Mouse (Mus musculus) CH12F3 (cell line): ENCODE measurements at regions not wholly inside any gene's neighbourhood (a gene's known extent, or its start where the extent isn't known, plus 50 kb on each side); places are given as distances from the start of the nearest gene placed in this dataset.

Experiments used
- in situ Hi-C: fragments of 300-500 bp; cut with MboI; formaldehyde crosslinking; loops from 2 replicates; pipeline ENCODE4 v1.14.3; 2020; ENCODE audit warnings: low sequenced_read_pairs

DNA sequence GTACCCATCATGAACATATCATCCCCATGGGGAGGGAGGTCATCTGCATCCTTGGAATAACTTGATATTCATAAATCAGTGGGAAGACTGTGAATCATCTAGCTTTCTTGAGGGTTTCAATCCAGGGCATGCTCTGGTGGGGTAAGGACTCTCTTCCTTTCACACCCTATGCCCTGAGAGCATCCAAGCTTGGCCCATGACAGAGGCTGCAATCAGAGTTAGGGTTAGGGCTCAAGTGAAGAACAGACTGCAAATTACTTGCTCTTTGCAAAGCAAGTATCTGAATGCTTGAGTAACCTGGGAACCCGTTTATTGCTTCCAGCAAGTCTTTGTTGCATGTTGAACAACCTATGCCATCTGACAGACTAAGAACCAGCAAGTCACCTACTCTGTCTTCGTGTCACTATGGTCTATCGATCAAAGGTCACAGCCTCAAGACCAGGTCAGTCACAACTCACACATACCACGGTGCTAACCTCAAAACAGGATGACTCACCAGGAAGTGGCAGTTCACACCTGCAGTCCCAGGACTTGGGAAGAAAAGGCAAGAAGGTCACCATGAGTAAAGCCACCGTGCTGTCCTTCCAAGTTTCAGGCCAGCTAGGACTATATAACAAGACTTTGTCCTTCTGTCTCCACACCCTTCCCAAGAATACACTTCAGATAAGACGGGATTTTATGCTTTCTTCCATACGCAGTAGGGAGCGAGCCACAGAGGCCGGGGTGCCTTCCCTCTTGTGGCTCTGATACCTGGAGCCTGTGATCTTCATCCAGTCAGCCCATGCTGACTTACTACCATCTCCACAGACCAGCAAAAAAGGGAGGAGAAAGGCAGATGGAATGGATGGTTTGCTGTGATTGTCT lies 129.7 kb upstream of the Irf2bp2 start:
- in situ Hi-C loops = no loop called here

GRCm38 (mm10) chr8:126721621-126722020 lies 127.8 kb upstream of the Irf2bp2 start:
- in situ Hi-C loops = no loop called here

DNA sequence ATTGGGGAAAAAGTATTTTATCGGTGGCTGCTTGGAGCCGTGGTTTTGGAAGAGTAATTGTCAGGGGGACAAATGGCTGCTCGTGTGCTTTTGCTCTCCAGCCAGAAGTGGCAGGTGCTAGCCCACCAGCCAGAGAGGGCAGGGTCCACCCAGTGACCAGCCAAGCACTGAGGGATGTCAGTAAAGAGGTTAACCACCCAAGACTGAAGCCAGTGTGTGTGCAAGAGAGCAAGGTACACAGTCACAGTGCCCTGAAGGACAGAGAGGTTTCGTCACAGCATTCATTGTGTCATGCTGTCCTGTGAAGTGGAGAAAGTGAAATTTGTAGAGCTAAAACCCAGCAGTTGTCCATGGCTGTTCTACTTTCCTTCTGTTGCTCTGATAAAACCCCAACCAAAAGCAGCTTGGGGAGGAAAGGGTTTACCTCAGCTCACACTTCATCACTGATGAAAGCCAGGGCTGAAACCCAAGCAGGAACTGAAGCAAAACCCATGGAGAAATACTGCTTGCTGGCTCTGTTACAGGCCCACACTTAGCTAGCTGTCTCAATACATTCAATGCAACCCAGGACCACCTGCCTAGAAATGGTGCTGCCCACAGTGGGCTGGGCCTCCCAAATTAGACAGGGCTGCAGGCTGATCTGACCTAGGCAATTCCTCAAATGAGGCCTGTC lies 126.8 kb upstream of the Irf2bp2 start:
- in situ Hi-C loops = no loop called here

GRCm38 (mm10) chr8:126719748-126720147 lies 126.0 kb upstream of the Irf2bp2 start:
- in situ Hi-C loops = no loop called here

- in situ Hi-C loops = no loop called here
Measured at GRCm38 (mm10) chr8:126717652-126718155, 123.9 kb upstream of the Irf2bp2 start.

DNA sequence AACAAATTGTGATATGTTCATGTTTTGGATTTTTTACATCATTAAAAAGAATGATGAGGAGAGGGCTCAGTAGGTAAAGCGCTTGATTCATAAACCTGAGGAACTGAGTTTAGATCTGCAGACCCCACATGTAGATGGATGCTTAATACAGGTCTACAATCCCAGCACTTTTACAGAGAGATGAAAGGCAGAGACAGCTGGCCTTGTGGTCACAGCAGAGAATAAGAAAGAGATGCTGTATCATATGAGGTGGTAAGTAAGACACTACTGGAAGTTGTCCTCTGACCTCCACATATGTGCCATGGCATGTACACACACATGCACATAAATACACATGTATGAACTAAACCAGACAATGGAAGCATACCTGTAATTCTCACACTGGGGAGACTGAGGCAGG lies 121.9 kb upstream of the Irf2bp2 start:
- in situ Hi-C loops = no loop called here

DNA sequence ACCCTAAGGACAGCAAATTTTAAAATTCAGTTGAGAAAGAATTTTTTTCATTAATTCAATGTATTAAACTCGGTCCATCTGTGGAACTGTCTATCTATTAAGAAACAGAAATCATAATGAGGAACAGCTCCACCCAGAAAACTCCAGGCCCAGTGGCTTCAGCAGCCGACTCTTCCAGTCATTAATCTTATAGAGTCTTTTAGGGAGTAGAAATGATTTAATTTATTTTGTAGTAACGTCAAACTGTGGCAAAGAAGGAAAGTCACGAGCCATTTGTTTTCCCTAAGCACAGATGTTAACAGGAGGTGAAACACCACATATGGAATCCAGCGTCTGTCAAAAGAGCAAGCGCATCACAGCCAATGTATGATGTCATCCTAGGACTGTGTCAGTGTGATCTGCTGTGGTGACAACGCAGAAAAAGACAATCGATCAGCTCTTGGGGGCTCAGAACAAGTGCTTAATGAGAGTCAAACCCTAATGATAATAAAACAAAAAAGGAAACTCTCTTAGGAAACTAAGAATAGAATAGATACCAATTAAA lies 119.9 kb upstream of the Irf2bp2 start:
- in situ Hi-C loops = no loop called here

DNA sequence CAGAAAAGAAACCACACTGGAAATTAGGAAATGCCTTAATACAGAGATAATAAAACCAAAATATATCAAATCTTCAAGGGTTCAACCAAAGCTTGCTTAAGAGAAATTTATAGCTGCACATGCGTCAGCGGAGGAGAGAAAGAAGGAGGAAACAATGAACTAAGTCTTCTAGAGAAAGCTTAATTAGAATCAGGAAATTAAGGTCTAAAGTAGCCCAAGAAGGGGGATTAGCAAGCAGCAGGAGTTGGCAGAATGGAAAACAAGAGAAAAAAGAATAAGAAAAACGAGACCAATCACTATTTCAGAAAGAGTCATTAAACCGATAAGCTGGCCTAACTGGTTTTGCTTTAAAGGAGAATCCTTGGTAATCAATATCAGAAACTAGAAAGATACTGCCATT lies 119.4 kb upstream of the Irf2bp2 start:
- in situ Hi-C loops = no loop called here

DNA sequence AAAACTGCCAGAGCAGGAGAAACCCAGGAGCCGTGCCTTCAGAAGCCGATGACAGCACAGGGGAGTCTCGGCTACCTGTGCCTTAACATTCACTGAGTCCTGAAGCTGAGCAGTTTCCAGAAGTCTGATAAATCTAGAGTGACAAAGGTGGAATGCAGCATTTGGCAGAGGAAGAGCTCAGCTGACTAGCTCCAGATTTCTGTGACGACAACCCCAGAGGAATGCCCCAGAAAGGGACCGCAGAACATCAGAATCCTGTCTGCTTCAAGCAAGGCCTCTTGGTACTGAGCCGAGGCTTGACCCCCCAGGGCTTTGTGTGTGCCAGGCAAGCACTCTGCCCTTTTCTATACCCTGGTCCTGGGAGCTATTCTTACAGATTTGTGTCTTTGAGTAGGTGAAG lies 119.0 kb upstream of the Irf2bp2 start:
- in situ Hi-C loops = no loop called here

GRCm38 (mm10) chr8:126708956-126709355 lies 115.2 kb upstream of the Irf2bp2 start:
- in situ Hi-C loops = no loop called here

DNA sequence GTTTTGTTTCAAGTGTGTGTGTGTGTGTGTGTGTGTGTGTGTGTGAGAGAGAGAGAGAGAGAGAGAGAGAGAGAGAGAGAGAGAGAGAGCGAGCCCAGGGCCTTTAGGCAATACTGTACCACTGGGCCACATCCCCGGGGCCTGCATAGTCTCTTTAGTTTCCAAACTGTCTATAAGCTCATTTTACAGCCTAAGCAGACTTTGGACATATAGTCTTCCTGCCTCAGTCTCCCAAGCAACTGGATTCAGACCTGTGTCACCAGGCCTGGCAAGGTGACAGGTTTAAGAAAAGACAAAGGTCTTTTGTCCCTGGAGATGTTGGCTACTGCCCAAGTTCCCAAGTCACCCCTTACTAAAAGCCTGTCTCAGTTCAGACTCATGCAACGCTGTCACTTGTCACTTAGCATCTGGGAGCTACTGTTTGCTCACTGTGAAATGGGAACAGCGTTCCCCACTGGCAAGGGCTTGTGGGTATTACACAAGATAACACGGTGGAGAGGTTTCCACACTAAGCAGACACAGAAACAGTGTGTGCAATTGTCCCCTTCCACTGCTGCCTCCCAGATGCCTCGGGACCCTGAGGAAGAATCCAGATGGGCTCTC lies 113.6 kb upstream of the Irf2bp2 start:
- in situ Hi-C loops = no loop called here

GRCm38 (mm10) chr8:126706247-126706646 lies 112.5 kb upstream of the Irf2bp2 start:
- in situ Hi-C loops = no loop called here

GRCm38 (mm10) chr8:126705391-126705790 lies 111.6 kb upstream of the Irf2bp2 start:
- in situ Hi-C loops = no loop called here

- in situ Hi-C loops = no loop called here
Measured at GRCm38 (mm10) chr8:126704706-126705105, 110.9 kb upstream of the Irf2bp2 start.

DNA sequence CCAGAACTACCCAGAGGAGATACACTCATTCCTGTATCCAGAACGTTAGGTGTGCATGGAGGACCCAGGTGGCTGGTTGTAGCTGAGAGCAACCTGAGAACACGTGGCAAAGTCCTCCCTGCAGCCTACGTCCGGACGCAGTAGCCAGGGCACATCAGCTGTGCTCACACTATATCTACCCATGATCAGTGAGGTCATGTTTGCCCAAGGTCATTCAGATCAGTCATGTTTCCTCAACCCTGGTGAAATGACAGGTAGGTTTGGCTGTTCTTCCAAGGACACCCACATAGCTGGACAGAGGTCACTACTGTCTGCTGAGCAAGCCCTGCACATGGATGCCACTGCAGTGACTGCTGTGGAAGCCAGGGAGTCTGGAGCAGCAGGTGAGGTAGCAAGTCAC lies 109.8 kb upstream of the Irf2bp2 start:
- in situ Hi-C loops = no loop called here

DNA sequence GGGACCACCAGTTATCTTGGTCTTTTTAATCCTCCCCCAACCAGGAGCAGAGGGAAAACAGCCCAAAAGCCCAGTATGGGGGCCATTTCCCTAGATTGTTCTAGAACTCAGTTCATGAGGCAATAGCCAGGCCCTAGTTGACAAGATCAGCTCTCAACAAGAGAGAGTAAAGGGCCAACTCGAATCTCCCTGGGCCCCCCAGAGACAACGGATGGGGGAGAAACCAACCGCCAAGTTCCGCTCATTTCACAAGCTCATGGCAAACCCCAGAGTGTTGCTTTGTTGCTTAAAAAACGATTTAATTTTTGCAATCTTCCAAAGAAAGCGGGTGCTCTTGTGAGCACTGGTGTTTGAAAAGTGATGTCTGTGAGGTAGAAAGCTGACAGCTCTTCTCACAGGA lies 108.5 kb upstream of the Irf2bp2 start:
- in situ Hi-C loops = no loop called here

DNA sequence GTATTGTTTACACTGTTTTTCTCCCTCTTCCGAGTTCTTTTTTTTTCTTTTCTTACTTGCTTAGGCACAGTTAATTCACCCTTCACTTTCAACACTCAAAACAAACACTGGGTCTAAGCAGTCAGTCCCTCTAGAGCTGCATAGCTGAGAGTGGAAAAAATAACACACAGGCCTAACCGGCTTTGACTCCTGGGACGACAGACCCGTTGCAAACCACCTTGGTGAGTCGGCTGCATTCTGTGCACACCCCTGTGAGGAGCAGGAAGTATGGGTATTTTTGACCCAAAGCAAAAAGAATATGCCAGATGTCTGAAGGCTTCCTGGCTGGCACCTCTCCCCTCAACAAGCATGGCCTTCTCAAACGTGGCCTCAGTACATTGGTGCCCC lies 105.6 kb upstream of the Irf2bp2 start:
- in situ Hi-C loops = no loop called here

GRCm38 (mm10) chr8:126698601-126699388 lies 105.0 kb upstream of the Irf2bp2 start:
- in situ Hi-C loops = no loop called here

- in situ Hi-C loops = no loop called here
Measured at GRCm38 (mm10) chr8:126696346-126697010, 102.7 kb upstream of the Irf2bp2 start.

- in situ Hi-C loops = no loop called here
Measured at GRCm38 (mm10) chr8:126694370-126694769, 100.6 kb upstream of the Irf2bp2 start.
